Mouse (Mus musculus) myocyte (in vitro differentiated cells): Measurements from ENCODE around the gene Nup210.

ENCODE experiments used
- E2F4 ChIP-seq: IDR thresholded peaks from one replicate; pipeline ENCODE4 v1.6.1; 2011; ENCODE audit warnings: mild to moderate bottlenecking, control low read depth, moderate library complexity; ENCODE audit not compliant: insufficient read depth
- POLR2A ChIP-seq: IDR thresholded peaks from one replicate; pipeline ENCODE4 v1.6.1; 2011; ENCODE audit warnings: low read depth, mild to moderate bottlenecking, control low read depth, moderate library complexity; ENCODE audit not compliant: insufficient read length

GRCm38 (mm10) chr6:91157237-91157570 lies 40.6 kb upstream of the Nup210 start:
- TF ChIP-seq POLR2A (no peak), E2F4 (no peak)
